Mouse (Mus musculus): ENCODE measurements at regions not wholly inside any gene's neighbourhood (a gene's known extent, or its start where the extent isn't known, plus 50 kb on each side); places are given as distances from the start of the nearest gene placed in this dataset.
"Not testable (repeated sequence)": the region's sequence is repeated elsewhere in the genome, so short reads cannot be mapped to it uniquely, and the experiment has no call there.

DNA sequence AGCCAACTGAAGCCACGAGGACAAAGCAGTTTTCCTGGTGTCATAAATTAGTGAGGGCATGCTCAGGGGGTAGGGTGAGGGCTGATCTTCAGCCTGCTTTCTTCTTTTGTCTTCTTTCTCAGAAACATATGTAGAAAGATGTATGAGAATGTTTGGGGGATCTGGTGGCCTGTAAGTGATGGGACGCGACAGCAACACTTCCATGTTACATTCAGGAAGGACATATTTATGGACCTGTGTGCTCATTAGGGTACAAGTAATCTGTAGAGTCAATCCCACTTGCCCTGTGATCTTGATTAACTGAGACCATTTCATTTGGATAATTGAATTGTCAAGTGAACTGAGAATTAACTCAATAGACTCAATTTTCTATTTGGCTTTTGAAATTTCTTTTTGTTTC is 486.1 kb upstream of the Fam160b2 start:
- 83% methylated on average over 3 of the region's 3 CpGs for WGBS

DNA sequence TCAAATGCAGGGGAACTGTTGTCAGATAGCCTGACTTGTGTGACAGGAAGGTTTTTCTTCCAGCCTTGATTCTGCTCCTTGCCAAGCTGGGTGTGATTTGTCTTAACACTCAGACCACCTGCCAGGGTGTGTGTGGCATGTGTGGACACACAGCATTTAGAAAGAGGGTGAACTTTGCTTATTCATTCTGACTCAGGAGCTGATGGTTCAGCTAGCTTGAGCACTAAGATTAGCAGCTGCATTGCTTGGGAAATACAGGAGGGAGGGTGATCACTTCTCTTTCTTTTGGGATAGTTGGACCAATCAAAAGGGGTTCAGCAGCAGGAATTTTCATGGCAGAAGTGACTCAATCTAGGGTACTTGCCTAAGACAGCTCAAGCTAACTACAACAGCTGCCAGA is 482.7 kb upstream of the Fam160b2 start:
- Histone ChIP-seq H3K4me3 (no peak overlapping the region), H3K4me1 (no peaks in the 10 kb centered on the region), H3K27ac (replicated peaks) (no peak overlapping the region), H3K4me2 (replicated peaks) (no peak overlapping the region), H3K9ac (replicated peaks) (no peak overlapping the region), H3K36me3 (no peaks in the 10 kb centered on the region), H3K27me3 (no peaks in the 10 kb centered on the region), H3K9me3 (no peaks in the 10 kb centered on the region)
- no peak for ATAC-seq (ENCODE audit: low FRiP score, low read depth)

More for the DNA sequence above, 486.1 kb upstream of the Fam160b2 start:
- Histone ChIP-seq H3K27me3 (no peaks in the 10 kb centered on the region), H3K9me3 (no peaks in the 10 kb centered on the region), H3K4me2 (replicated peaks) (no peak overlapping the region), H3K9ac (replicated peaks) (no peak overlapping the region), H3K36me3 (no peaks in the 10 kb centered on the region), H3K4me3 (no peak overlapping the region), H3K27ac (replicated peaks) (no peak overlapping the region), H3K4me1 (no peaks in the 10 kb centered on the region)
- no peak for ATAC-seq (ENCODE audit: low FRiP score, low read depth)

- 83% methylated on average over 2 of the region's 2 CpGs for WGBS
These were observed 476.0 kb upstream of the Fam160b2 start for GRCm38 (mm10) chr14:71075671-71076070.

GRCm38 (mm10) chr14:71074019-71074418 is 474.4 kb upstream of the Fam160b2 start:
- Histone ChIP-seq H3K9me3 (no peaks in the 10 kb centered on the region), H3K4me3 (no peak overlapping the region), H3K27ac (replicated peaks) (no peak overlapping the region), H3K36me3 (no peaks in the 10 kb centered on the region), H3K4me2 (replicated peaks) (no peak overlapping the region), H3K9ac (replicated peaks) (no peak overlapping the region), H3K4me1 (no peaks in the 10 kb centered on the region), H3K27me3 (no peaks in the 10 kb centered on the region)
- no peak for ATAC-seq (ENCODE audit: low FRiP score, low read depth)

More at GRCm38 (mm10) chr14:71075671-71076070, 476.0 kb upstream of the Fam160b2 start:
- no peak for ATAC-seq (ENCODE audit: low FRiP score, low read depth)
- H3K9ac ChIP-seq (replicated peaks): no peak overlapping the region
- H3K4me2 ChIP-seq (replicated peaks): no peak overlapping the region
- H3K9me3 ChIP-seq: no peaks in the 10 kb centered on the region
- H3K27ac ChIP-seq (replicated peaks): no peak overlapping the region
- no peaks in the 10 kb centered on the region for H3K36me3 ChIP-seq
- H3K4me3 ChIP-seq: no peak overlapping the region
- no peaks in the 10 kb centered on the region for H3K27me3 ChIP-seq
- H3K4me1 ChIP-seq: no peaks in the 10 kb centered on the region

DNA sequence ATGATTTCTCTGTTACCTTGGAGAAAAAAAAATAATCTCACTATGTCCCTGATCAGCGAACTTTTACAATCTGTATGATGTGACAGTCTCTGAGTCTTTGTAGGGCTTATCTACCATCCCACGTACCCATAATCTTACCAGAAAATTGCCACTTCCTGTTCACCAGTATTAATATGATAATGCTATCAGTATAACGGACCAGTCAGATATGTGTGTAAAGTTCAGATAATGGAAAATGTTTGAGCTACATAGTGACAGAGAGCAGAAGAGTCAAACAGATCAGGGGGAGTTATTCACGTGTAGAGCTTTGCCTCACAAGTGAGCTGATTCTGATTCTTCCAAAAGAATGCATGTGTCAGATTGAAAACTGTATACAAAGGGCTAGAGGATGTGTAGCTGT is 466.0 kb upstream of the Fam160b2 start:
- Histone ChIP-seq H3K4me2 (replicated peaks) (no peak overlapping the region), H3K36me3 (no peaks in the 10 kb centered on the region), H3K4me1 (no peaks in the 10 kb centered on the region), H3K9ac (replicated peaks) (no peak overlapping the region), H3K27me3 (no peaks in the 10 kb centered on the region), H3K4me3 (no peak overlapping the region), H3K27ac (replicated peaks) (no peak overlapping the region), H3K9me3 (no peaks in the 10 kb centered on the region)
- ATAC-seq (ENCODE audit: low FRiP score, low read depth): no peak
- 84% methylated on average over 4 of the region's 4 CpGs for WGBS

GRCm38 (mm10) chr14:71056601-71057000 is 457.0 kb upstream of the Fam160b2 start:
- Histone ChIP-seq H3K9ac (replicated peaks) (no peak overlapping the region), H3K27ac (replicated peaks) (no peak overlapping the region), H3K4me1 (no peaks in the 10 kb centered on the region), H3K4me2 (replicated peaks) (no peak overlapping the region), H3K27me3 (no peaks in the 10 kb centered on the region), H3K4me3 (no peak overlapping the region), H3K36me3 (no peaks in the 10 kb centered on the region), H3K9me3 (no peaks in the 10 kb centered on the region)
- WGBS: 79% methylated on average over 2 of the region's 2 CpGs
- ATAC-seq (ENCODE audit: low FRiP score, low read depth): no peak

- WGBS: 92% methylated on average over 2 of the region's 2 CpGs
- H3K36me3 ChIP-seq: no peaks in the 10 kb centered on the region
- H3K27ac ChIP-seq (replicated peaks): no peak overlapping the region
These were observed 455.8 kb upstream of the Fam160b2 start for GRCm38 (mm10) chr14:71055480-71055879.

GRCm38 (mm10) chr14:71053788-71054641 is 454.4 kb upstream of the Fam160b2 start:
- Histone ChIP-seq H3K27me3 (no peaks in the 10 kb centered on the region), H3K9ac (replicated peaks) (no peak overlapping the region), H3K27ac (replicated peaks) (no peak overlapping the region), H3K9me3 (no peaks in the 10 kb centered on the region), H3K4me1 (no peaks in the 10 kb centered on the region), H3K4me3 (no peak overlapping the region), H3K36me3 (no peaks in the 10 kb centered on the region), H3K4me2 (replicated peaks) (no peak overlapping the region)
- 78% methylated on average over 9 of the region's 9 CpGs for WGBS
- ATAC-seq (ENCODE audit: low FRiP score, low read depth): no peak

More at GRCm38 (mm10) chr14:71055480-71055879, 455.8 kb upstream of the Fam160b2 start:
- no peaks in the 10 kb centered on the region for H3K27me3 ChIP-seq
- no peak overlapping the region for H3K4me2 ChIP-seq (replicated peaks)
- no peak overlapping the region for H3K9ac ChIP-seq (replicated peaks)
- no peaks in the 10 kb centered on the region for H3K4me1 ChIP-seq
- no peaks in the 10 kb centered on the region for H3K9me3 ChIP-seq
- ATAC-seq (ENCODE audit: low FRiP score, low read depth): no peak
- no peak overlapping the region for H3K4me3 ChIP-seq

- Histone ChIP-seq H3K9ac (replicated peaks) (no peak overlapping the region), H3K36me3 (no peaks in the 10 kb centered on the region), H3K27ac (replicated peaks) (no peak overlapping the region), H3K4me1 (peaks cover 5% of the 10 kb centered on the region; the same call in 1 of the 2 replicates), H3K27me3 (no peaks in the 10 kb centered on the region), H3K4me2 (replicated peaks) (no peak overlapping the region), H3K9me3 (no peaks in the 10 kb centered on the region), H3K4me3 (no peak overlapping the region)
- WGBS: 26% methylated on average over 3 of the region's 3 CpGs
- no peak for ATAC-seq (ENCODE audit: low FRiP score, low read depth)
These were observed 447.5 kb upstream of the Fam160b2 start for GRCm38 (mm10) chr14:71047096-71047495.

DNA sequence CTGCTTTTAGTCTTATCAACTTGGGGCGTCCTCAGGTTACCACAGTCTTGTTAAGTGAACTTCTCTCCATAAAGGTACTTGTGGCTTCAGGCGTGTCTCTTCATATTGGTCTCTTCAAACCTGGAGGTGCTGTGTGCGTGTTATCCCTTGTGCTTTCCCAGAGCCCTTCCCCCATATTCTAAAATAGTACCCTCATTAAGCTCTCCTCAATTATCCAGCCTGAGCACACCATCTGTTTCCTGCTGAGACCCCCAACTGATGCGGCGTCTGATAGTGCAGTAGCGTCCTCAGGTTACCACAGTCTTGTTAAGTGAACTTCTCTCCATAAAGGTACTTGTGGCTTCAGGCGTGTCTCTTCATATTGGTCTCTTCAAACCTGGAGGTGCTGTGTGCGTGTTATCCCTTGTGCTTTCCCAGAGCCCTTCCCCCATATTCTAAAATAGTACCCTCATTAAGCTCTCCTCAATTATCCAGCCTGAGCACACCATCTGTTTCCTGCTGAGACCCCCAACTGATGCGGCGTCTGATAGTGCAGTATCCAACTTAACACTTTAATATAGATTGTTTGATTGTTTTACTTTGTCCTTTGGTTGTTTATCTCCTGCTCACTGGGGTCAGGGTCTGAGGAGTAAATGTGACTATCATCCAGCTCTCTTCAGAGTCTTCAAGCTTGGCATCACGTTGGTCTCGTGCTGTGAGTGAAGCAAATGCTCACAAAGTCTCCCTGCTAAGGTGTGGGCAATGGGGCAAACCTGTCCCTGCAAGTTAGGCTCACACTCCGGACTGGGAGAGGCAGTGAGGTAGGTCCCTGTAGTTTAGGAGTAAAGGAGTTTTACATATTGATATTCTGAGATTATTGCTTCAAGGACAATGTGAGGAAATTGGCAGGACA is 444.5 kb upstream of the Fam160b2 start:
- H3K36me3 ChIP-seq; H3K27ac ChIP-seq (replicated peaks); H3K27me3 ChIP-seq; H3K4me3 ChIP-seq; H3K9me3 ChIP-seq; H3K9ac ChIP-seq (replicated peaks); H3K4me2 ChIP-seq (replicated peaks); H3K4me1 ChIP-seq; ATAC-seq (ENCODE audit: low FRiP score, low read depth): not testable (repeated sequence)
- 53% methylated on average over 12 of the region's 13 CpGs for WGBS

- ATAC-seq (ENCODE audit: low FRiP score, low read depth): no peak
- Histone ChIP-seq H3K9ac (replicated peaks) (no peak overlapping the region), H3K4me2 (replicated peaks) (no peak overlapping the region), H3K4me1 (no peaks in the 10 kb centered on the region), H3K36me3 (no peaks in the 10 kb centered on the region), H3K9me3 (no peaks in the 10 kb centered on the region), H3K27me3 (no peaks in the 10 kb centered on the region), H3K27ac (replicated peaks) (no peak overlapping the region), H3K4me3 (no peak overlapping the region)
- 75% methylated on average over 7 of the region's 7 CpGs for WGBS
These were observed 437.0 kb upstream of the Fam160b2 start for GRCm38 (mm10) chr14:71036620-71037019.

DNA sequence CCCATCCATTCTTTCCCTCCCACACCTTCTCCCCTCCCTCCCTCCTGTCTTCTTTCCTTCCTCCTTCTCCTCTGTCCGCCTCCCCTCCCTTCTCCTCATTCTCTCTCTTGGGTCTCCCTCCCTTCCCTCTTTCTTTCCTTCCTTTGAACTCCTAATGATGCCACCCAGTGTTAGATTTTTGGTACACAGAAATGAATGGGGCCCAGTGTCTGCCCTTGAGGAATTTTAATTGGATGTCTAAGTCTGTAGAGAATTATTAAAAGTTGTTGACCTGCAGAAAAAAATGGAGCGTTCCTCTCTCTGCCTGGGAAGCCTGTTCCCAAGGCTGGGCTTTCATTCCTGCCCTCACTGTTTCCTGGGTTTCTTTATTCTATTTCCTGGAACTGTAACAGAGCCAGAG is 434.0 kb upstream of the Fam160b2 start:
- Histone ChIP-seq H3K4me2 (replicated peaks) (no peak overlapping the region), H3K4me1 (peaks cover 3% of the 10 kb centered on the region; the same call in 1 of the 2 replicates), H3K9ac (replicated peaks) (no peak overlapping the region), H3K4me3 (no peak overlapping the region), H3K27me3 (no peaks in the 10 kb centered on the region), H3K27ac (replicated peaks) (no peak overlapping the region), H3K9me3 (no peaks in the 10 kb centered on the region), H3K36me3 (no peaks in the 10 kb centered on the region)
- 65% methylated on average over 2 of the region's 2 CpGs for WGBS
- ATAC-seq (ENCODE audit: low FRiP score, low read depth): no peak
